Mouse (Mus musculus): ENCODE measurements around the gene Prdm10. TPM values are rescaled to one million over a fixed set of nuclear protein-coding genes. Genes with fewer than 3 reads are reported as not detected.

Prdm10 gene
- polyA plus RNA-seq, 1 experiment from 2014 or later = 5.4 TPM

- Histone ChIP-seq H3K27ac (ENCODE audit: poor library complexity, severe bottlenecking) (no peak overlapping the region), H3K27me3 (replicated peaks) (no peaks in the 10 kb centered on the region), H3K4me2 (no peak overlapping the region), H3K4me3 (no peak overlapping the region), H3K36me3 (peaks cover 90% of the 10 kb centered on the region), H3K9ac (no peak overlapping the region), H3K4me1 (replicated peaks) (no peaks in the 10 kb centered on the region), H3K9me3 (replicated peaks) (no peaks in the 10 kb centered on the region)
- ATAC-seq (ENCODE audit: insufficient number of reproducible peaks, low FRiP score) = no peak
- WGBS = 85% methylated on average over 4 of the region's 4 CpGs
Measured at GRCm38 (mm10) chr9:31412165-31412564, 131.8 kb downstream of the Prdm10 start.

GRCm38 (mm10) chr9:31418821-31419220 is 138.5 kb downstream of the Prdm10 start:
- no peaks in the 10 kb centered on the region for H3K27me3 ChIP-seq (replicated peaks)
- ATAC-seq (ENCODE audit: insufficient number of reproducible peaks, low FRiP score) = no peak
- 90% methylated on average over 1 of the region's 1 CpGs for WGBS
- no peak overlapping the region for H3K4me2 ChIP-seq
- no peak overlapping the region for H3K4me3 ChIP-seq
- H3K9me3 ChIP-seq (replicated peaks) = no peaks in the 10 kb centered on the region
- no peak overlapping the region for H3K9ac ChIP-seq
- H3K36me3 ChIP-seq = peaks cover 78% of the 10 kb centered on the region
- H3K4me1 ChIP-seq (replicated peaks) = no peaks in the 10 kb centered on the region
- H3K27ac ChIP-seq (ENCODE audit: poor library complexity, severe bottlenecking) = no peak overlapping the region

GRCm38 (mm10) chr9:31422143-31422542 is 141.8 kb downstream of the Prdm10 start:
- H3K36me3 ChIP-seq = peaks cover 51% of the 10 kb centered on the region
- no peak overlapping the region for H3K4me2 ChIP-seq
- H3K4me3 ChIP-seq = no peak overlapping the region
- WGBS = 72% methylated on average over 5 of the region's 5 CpGs
- no peak for ATAC-seq (ENCODE audit: insufficient number of reproducible peaks, low FRiP score)
- no peaks in the 10 kb centered on the region for H3K4me1 ChIP-seq (replicated peaks)
- H3K27me3 ChIP-seq (replicated peaks) = no peaks in the 10 kb centered on the region
- H3K27ac ChIP-seq (ENCODE audit: poor library complexity, severe bottlenecking) = no peak overlapping the region
- no peaks in the 10 kb centered on the region for H3K9me3 ChIP-seq (replicated peaks)
- H3K9ac ChIP-seq = no peak overlapping the region

- Histone ChIP-seq H3K36me3 (peaks cover 1% of the 10 kb centered on the region; the same call in 1 of the 2 replicates), H3K4me1 (replicated peaks) (no peaks in the 10 kb centered on the region), H3K27me3 (replicated peaks) (no peaks in the 10 kb centered on the region), H3K27ac (ENCODE audit: poor library complexity, severe bottlenecking) (no peak overlapping the region), H3K9ac (no peak overlapping the region), H3K9me3 (replicated peaks) (no peaks in the 10 kb centered on the region), H3K4me2 (no peak overlapping the region), H3K4me3 (no peak overlapping the region)
- WGBS = 88% methylated on average over 7 of the region's 7 CpGs
- no peak for ATAC-seq (ENCODE audit: insufficient number of reproducible peaks, low FRiP score)
Measured at GRCm38 (mm10) chr9:31428971-31429370, 148.6 kb downstream of the Prdm10 start.

GRCm38 (mm10) chr9:31430011-31430410 is 149.7 kb downstream of the Prdm10 start:
- Histone ChIP-seq H3K9me3 (replicated peaks) (no peaks in the 10 kb centered on the region), H3K4me2 (no peak overlapping the region), H3K27ac (ENCODE audit: poor library complexity, severe bottlenecking) (no peak overlapping the region), H3K36me3 (no peaks in the 10 kb centered on the region), H3K27me3 (replicated peaks) (no peaks in the 10 kb centered on the region), H3K4me3 (no peak overlapping the region), H3K9ac (no peak overlapping the region), H3K4me1 (replicated peaks) (no peaks in the 10 kb centered on the region)
- 56% methylated on average over 9 of the region's 9 CpGs for WGBS
- no peak for ATAC-seq (ENCODE audit: insufficient number of reproducible peaks, low FRiP score)

Other genes with a start within 250 kb of the Prdm10 start
- 7.6 and 9.1 TPM in 2 replicates for gene Zbtb44, start 249.9 kb upstream of the Prdm10 start, polyA plus RNA-seq (2016; fragmentation: Nextera tagmentation; extraction: Ambion mirVana)
- 1.3 and 1.5 TPM in 2 replicates for gene St14, start 148.7 kb upstream of the Prdm10 start, polyA plus RNA-seq (2016; fragmentation: Nextera tagmentation; extraction: Ambion mirVana)
- 344 and 358 TPM in 2 replicates for gene Aplp2, start 68.7 kb upstream of the Prdm10 start, polyA plus RNA-seq (2016; fragmentation: Nextera tagmentation; extraction: Ambion mirVana)
- gene Nfrkb, start 105.7 kb downstream of the Prdm10 start, polyA plus RNA-seq (2016; fragmentation: Nextera tagmentation; extraction: Ambion mirVana) = 16.8 and 16.9 TPM in 2 replicates
- not detected in 2 replicates for gene Tmem45b, start 183.9 kb downstream of the Prdm10 start, polyA plus RNA-seq (2016; fragmentation: Nextera tagmentation; extraction: Ambion mirVana)

Measured in heart, embryonic 12.5 days (tissue).